Mouse (Mus musculus) limb, embryonic 15.5 days (tissue): ENCODE data around the gene Skint8. TPM values are rescaled to one million over a fixed set of nuclear protein-coding genes. Genes with fewer than 3 reads are reported as not detected.
"Not testable (repeated sequence)": the region's sequence is repeated elsewhere in the genome, so short reads cannot be mapped to it uniquely, and the experiment has no call there.

Source experiments
- ATAC-seq: fragments of 200-750 bp; cut with Nextera tagmentation; 2 replicates; pipeline ENCODE4 v1.8.0; 2017; ENCODE audit warnings: low read depth, moderate TSS enrichment; ENCODE audit not compliant: insufficient number of reproducible peaks, low FRiP score, low TSS enrichment
- H3K27ac ChIP-seq: fragments of 300-500 bp; sonication (generic); 2 replicates; pipeline ENCODE4 v1.5.1; 2015; ENCODE audit warnings: moderate library complexity, mild to moderate bottlenecking, inconsistent platforms
- H3K27me3 ChIP-seq: fragments of 300-500 bp; sonication (generic); 2 replicates; pipeline ENCODE4 v1.6.1; 2015; ENCODE audit warnings: inconsistent platforms
- H3K36me3 ChIP-seq: fragments of 300-500 bp; sonication (generic); 2 replicates; pipeline ENCODE4 v1.6.1; 2015; ENCODE audit warnings: inconsistent platforms
- H3K4me1 ChIP-seq: fragments of 300-500 bp; sonication (generic); 2 replicates; pipeline ENCODE4 v1.6.1; 2015; ENCODE audit warnings: inconsistent platforms
- H3K4me2 ChIP-seq: fragments of 300-500 bp; sonication (generic); 2 replicates; pipeline ENCODE4 v1.6.1; 2015; ENCODE audit warnings: mild to moderate bottlenecking, inconsistent platforms
- H3K4me3 ChIP-seq: fragments of 300-500 bp; sonication (generic); 2 replicates; pipeline ENCODE4 v1.5.1; 2015; ENCODE audit warnings: mild to moderate bottlenecking, inconsistent platforms
- H3K9ac ChIP-seq: fragments of 300-500 bp; sonication (generic); 2 replicates; pipeline ENCODE4 v1.6.1; 2015; ENCODE audit warnings: inconsistent platforms
- H3K9me3 ChIP-seq: fragments of 300-500 bp; sonication (generic); 2 replicates; pipeline ENCODE4 v1.6.1; 2016; ENCODE audit warnings: inconsistent platforms
- WGBS: fragments of 180-500 bp; shearing (Covaris S2); methylation state at CpG from one replicate; pipeline ENCODE4 v1.1.7; 2015; 5-methylcytosine and 5-hydroxymethylcytosine counted together
- polyA plus RNA-seq: library from polyadenylated mRNA; unstranded; fragments of >200 nt; fragmentation: Nextera tagmentation; extraction: Ambion mirVana; gene quantifications from 2 replicates; pipeline ENCODE4 v1.2.1, GENCODE M21; 2015

Gene Skint8
- polyA plus RNA-seq, 1 experiment from 2014 or later, result 0.61 TPM

- not testable (repeated sequence) for H3K4me1 ChIP-seq, H3K9me3 ChIP-seq, H3K9ac ChIP-seq, H3K4me3 ChIP-seq, H3K4me2 ChIP-seq, H3K27me3 ChIP-seq, ATAC-seq, H3K36me3 ChIP-seq, H3K27ac ChIP-seq
- 57% methylated on average over 1 of the region's 1 CpGs for WGBS
Observed at GRCm38 (mm10) chr4:111963241-111963640, 44.0 kb downstream of the Skint8 start.

- Histone ChIP-seq H3K36me3 (no peaks in the 10 kb centered on the region), H3K4me3 (no peak overlapping the region), H3K4me2 (no peak overlapping the region), H3K9ac (no peak overlapping the region), H3K27me3 (no peaks in the 10 kb centered on the region), H3K9me3 (no peaks in the 10 kb centered on the region), H3K4me1 (no peaks in the 10 kb centered on the region), H3K27ac (no peak overlapping the region)
- no peak for ATAC-seq
- 73% methylated on average over 3 of the region's 3 CpGs for whole genome bisulfite sequencing
Observed at GRCm38 (mm10) chr4:111963669-111964068, 44.5 kb downstream of the Skint8 start.

GRCm38 (mm10) chr4:111972623-111973022 is 53.4 kb downstream of the Skint8 start, which contains the start of gene Skint7:
Gene Skint7 (plus strand): TSS chr4:111972923.
- no peaks in the 10 kb centered on the region for H3K27me3 ChIP-seq
- no peaks in the 10 kb centered on the region for H3K4me1 ChIP-seq
- no peak within 1 kb of the TSS for H3K4me2 ChIP-seq
- no peak for ATAC-seq
- no peak within 1 kb of the TSS for H3K9ac ChIP-seq
- WGBS, result 82% methylated on average over 1 of the region's 1 CpGs
- H3K36me3 ChIP-seq, result no peaks in the 10 kb centered on the region
- H3K9me3 ChIP-seq, result no peaks in the 10 kb centered on the region
- H3K27ac ChIP-seq, result no peak within 1 kb of the TSS
- H3K4me3 ChIP-seq, result no peak within 1 kb of the TSS

Other genes starting within 250 kb of the Skint8 start
- gene Spata6, start 199.4 kb upstream of the Skint8 start, polyA plus RNA-seq, result 25.8 and 28.3 TPM in 2 replicates
- 3.2 and 3.4 TPM in 2 replicates for gene Slc5a9, start 16.5 kb upstream of the Skint8 start, polyA plus RNA-seq
- 0.47 and 0.93 TPM in 2 replicates for gene Skint7, start 53.5 kb downstream of the Skint8 start, polyA plus RNA-seq
- gene Skint1, start 86.9 kb downstream of the Skint8 start, polyA plus RNA-seq, result 0.67 and 0.88 TPM in 2 replicates
- 0.24 and 0.31 TPM in 2 replicates for gene Skint4, start 152.6 kb downstream of the Skint8 start, polyA plus RNA-seq